Comparison of ENCODE assay signal across 13 mouse cellular contexts in the genomic region with DNA sequence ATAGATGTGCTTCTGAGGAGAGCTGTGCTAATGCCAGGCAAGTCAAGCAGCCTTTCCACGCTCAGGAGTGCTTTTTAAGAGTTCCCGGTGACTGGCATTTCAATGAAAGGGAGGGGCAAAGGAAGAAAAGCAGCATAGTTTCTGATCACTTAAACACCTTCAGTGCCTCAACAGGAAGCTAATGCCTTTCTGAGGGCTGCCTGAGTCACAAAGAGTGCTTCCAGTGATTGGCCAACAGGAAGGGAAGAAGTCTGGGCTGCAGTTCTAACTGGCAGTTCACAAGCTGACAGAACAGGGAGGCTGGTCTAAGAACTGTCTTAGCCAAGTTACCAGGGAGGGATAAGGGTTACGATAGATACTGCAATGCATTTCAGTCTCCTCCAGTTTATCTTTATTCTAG.
"Had no signal": no experiment of that assay in that cellular context is flagged by ENCODE, and none has a peak within 500 bp of the region (broad histone marks: within the 10 kb centered on the region; RNA-seq: fewer than 3 reads in every experiment).

No protein-coding gene starts in this region.

- H3K4me2 ChIP-seq: intestine, embryonic 15.5 days; liver, embryonic 11.5 days; liver, embryonic 15.5 days; midbrain, embryonic 12.5 days had no signal

- H3K9me3 ChIP-seq: intestine, embryonic 15.5 days; limb, embryonic 10.5 days; liver, embryonic 15.5 days; midbrain, embryonic 12.5 days had no signal

- H3K4me3 ChIP-seq: intestine, embryonic 15.5 days; layer of hippocampus, adult 2 months; limb, embryonic 10.5 days; liver, embryonic 15.5 days; midbrain, embryonic 12.5 days had no signal

- H3K9ac ChIP-seq: intestine, embryonic 15.5 days; liver, embryonic 15.5 days; midbrain, embryonic 12.5 days had no signal

- H3K27ac ChIP-seq: intestine, embryonic 15.5 days; layer of hippocampus, adult 2 months; limb, embryonic 10.5 days; liver, embryonic 15.5 days; midbrain, embryonic 12.5 days had no signal

- H3K4me1 ChIP-seq: intestine, embryonic 15.5 days; limb, embryonic 10.5 days; liver, embryonic 15.5 days; midbrain, embryonic 12.5 days had no signal

- H3K27me3 ChIP-seq: intestine, embryonic 15.5 days; liver, embryonic 15.5 days; midbrain, embryonic 12.5 days had no signal

- DNase-seq: kidney, adult 18-20 months; kidney, postnatal 10 days; kidney, postnatal 4 days; right cerebral cortex, adult 18-20 months; right cerebral cortex, postnatal 25 days; thymus, postnatal 36 days had no signal

- H3K36me3 ChIP-seq: intestine, embryonic 15.5 days; limb, embryonic 10.5 days; liver, embryonic 15.5 days; midbrain, embryonic 12.5 days had no signal

- ATAC-seq: intestine, embryonic 15.5 days; midbrain, embryonic 16.5 days had no signal
